Mouse (Mus musculus): ENCODE measurements around the gene Uxs1.

DNA sequence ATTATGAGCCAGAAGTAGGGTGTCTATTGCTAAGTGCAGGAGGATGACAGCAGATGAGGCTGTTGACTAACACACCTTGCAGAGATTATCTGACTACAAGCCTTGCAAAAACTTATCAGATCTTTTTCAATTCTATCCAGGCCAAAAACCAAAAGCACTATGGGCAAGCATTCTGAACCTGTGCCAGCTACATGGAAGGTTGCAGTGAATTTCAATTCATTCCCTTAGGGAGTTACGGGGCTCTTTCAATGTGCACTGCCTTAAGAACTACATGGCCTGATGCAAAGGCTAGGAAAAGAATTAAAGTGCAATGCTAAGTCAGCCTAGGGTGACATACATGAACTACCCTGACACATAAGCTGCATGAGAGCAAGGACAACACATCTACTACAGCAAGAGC lies 4.2 kb downstream of the Uxs1 start:
- no peak for TF ChIP-seq EP300 (IDR thresholded peaks at IDR 0.05; ENCODE audit: low read depth)
- no peak for TF ChIP-seq CTCF (IDR thresholded peaks at IDR 0.05; ENCODE audit: low read depth)
